Mouse (Mus musculus): ENCODE measurements at regions not wholly inside any gene's neighbourhood (a gene's known extent, or its start where the extent isn't known, plus 50 kb on each side); places are given as distances from the start of the nearest gene placed in this dataset.

- no peak overlapping the region for H3K4me2 ChIP-seq (replicated peaks)
- peaks cover 6% of the 10 kb centered on the region; the same call in 1 of the 2 replicates for H3K4me1 ChIP-seq
- no peak overlapping the region for H3K9ac ChIP-seq
- H3K27ac ChIP-seq, result no peak overlapping the region
- no peaks in the 10 kb centered on the region for H3K27me3 ChIP-seq
- WGBS, result 45% methylated on average over 8 of the region's 8 CpGs
- no peak for ATAC-seq (ENCODE audit: insufficient number of reproducible peaks, insufficient read depth, low FRiP score, low TSS enrichment)
- no peak overlapping the region for H3K4me3 ChIP-seq
- no peaks in the 10 kb centered on the region for H3K9me3 ChIP-seq
- no peaks in the 10 kb centered on the region for H3K36me3 ChIP-seq
These were observed 227.5 kb downstream of the Rybp start for GRCm38 (mm10) chr6:100059803-100060202.

GRCm38 (mm10) chr6:100055980-100056379 is 231.3 kb downstream of the Rybp start:
- ATAC-seq (ENCODE audit: insufficient number of reproducible peaks, insufficient read depth, low FRiP score, low TSS enrichment), result no peak
- H3K4me3 ChIP-seq, result no peak overlapping the region
- no peak overlapping the region for H3K4me2 ChIP-seq (replicated peaks)
- WGBS, result 35% methylated on average over 5 of the region's 5 CpGs
- H3K36me3 ChIP-seq, result no peaks in the 10 kb centered on the region
- peaks cover 19% of the 10 kb centered on the region for H3K4me1 ChIP-seq
- no peaks in the 10 kb centered on the region for H3K9me3 ChIP-seq
- no peak overlapping the region for H3K27ac ChIP-seq
- no peak overlapping the region for H3K9ac ChIP-seq
- peaks cover 3% of the 10 kb centered on the region; the same call in 1 of the 2 replicates for H3K27me3 ChIP-seq

- peaks cover 16% of the 10 kb centered on the region for H3K4me1 ChIP-seq
- ATAC-seq (ENCODE audit: insufficient number of reproducible peaks, insufficient read depth, low FRiP score, low TSS enrichment), result no peak
- H3K4me3 ChIP-seq, result no peak overlapping the region
- H3K4me2 ChIP-seq (replicated peaks), result no peak overlapping the region
- no peaks in the 10 kb centered on the region for H3K9me3 ChIP-seq
- WGBS, result 40% methylated on average over 8 of the region's 8 CpGs
- peaks cover 3% of the 10 kb centered on the region; the same call in 1 of the 2 replicates for H3K27me3 ChIP-seq
- no peak overlapping the region for H3K9ac ChIP-seq
- no peaks in the 10 kb centered on the region for H3K36me3 ChIP-seq
- no peak overlapping the region for H3K27ac ChIP-seq
These were observed 234.1 kb downstream of the Rybp start for GRCm38 (mm10) chr6:100052955-100053795.

- H3K9me3 ChIP-seq, result no peaks in the 10 kb centered on the region
- ATAC-seq (ENCODE audit: insufficient number of reproducible peaks, insufficient read depth, low FRiP score, low TSS enrichment), result no peak
- H3K27me3 ChIP-seq, result peaks cover 3% of the 10 kb centered on the region; the same call in 1 of the 2 replicates
- peaks cover 16% of the 10 kb centered on the region for H3K4me1 ChIP-seq
- H3K27ac ChIP-seq, result no peak overlapping the region
- no peak overlapping the region for H3K4me2 ChIP-seq (replicated peaks)
- no peak overlapping the region for H3K4me3 ChIP-seq
- no peak overlapping the region for H3K9ac ChIP-seq
- no peaks in the 10 kb centered on the region for H3K36me3 ChIP-seq
- 88% methylated on average over 4 of the region's 4 CpGs for WGBS
These were observed 234.9 kb downstream of the Rybp start for GRCm38 (mm10) chr6:100052406-100052805.

DNA sequence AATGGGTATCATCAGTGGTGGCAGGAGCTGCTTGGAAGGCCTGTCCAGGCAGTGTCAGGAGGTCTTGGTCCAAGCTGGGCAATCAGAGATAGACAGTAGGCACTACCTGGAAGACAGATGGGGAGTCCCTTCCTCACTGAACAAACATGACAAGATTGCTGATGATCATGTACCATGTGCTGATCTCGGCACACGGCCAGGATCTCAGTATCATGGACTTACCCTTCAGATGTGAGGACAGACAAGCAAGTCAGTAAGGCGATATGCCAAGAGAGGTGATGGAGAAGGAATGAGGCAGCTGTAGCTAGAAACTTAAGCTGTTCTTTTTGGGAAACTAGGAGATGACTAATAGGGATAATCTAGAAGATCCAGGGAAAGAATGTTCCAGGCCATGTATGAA is 238.2 kb downstream of the Rybp start:
- H3K36me3 ChIP-seq, result no peaks in the 10 kb centered on the region
- no peak for ATAC-seq (ENCODE audit: insufficient number of reproducible peaks, insufficient read depth, low FRiP score, low TSS enrichment)
- WGBS, result 90% methylated on average over 3 of the region's 3 CpGs
- H3K4me3 ChIP-seq, result no peak overlapping the region
- H3K9ac ChIP-seq, result no peak overlapping the region
- H3K27me3 ChIP-seq, result peaks cover under 1% of the 10 kb centered on the region; the same call in 1 of the 2 replicates
- H3K9me3 ChIP-seq, result no peaks in the 10 kb centered on the region
- no peak overlapping the region for H3K4me2 ChIP-seq (replicated peaks)
- peaks cover 24% of the 10 kb centered on the region for H3K4me1 ChIP-seq
- no peak overlapping the region for H3K27ac ChIP-seq

DNA sequence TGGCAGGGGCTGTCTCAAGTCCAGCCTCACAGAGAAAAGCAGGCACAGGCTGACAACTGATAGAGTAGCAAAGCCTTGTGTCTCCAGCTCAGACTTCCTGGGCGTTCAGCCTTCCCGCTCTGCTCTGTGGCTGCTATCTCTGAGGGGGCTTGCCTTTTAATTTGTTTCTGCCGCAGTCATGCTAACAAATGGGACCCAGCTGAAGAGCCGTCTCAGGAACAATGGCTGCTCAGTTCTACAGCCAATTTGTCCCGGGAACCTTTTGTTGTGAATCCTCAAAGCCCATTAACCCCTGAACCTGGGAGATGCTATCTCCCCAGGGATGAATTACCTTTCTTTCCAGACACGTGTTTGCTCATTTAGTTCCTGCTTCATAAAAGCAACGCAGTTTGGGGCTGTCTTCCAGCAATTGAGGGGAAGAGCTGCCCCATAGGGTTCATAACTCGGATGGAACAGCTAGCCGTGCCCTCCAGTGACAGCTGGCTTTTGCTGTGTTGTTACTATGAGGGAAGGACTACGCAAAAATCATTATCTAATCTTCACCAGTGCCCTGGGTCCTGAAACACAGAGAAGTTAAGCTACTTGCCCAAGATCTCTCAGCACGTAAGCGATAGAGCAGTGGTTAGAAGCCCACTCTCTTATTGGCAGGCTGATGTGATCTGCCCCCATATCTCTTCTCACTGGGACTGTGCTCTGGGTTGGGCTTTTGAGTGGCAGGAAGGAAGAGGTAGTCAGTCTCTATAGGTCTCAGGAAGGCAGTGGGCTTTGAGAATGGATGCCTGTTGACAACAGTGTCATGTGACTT is 240.9 kb downstream of the Rybp start:
- H3K27me3 ChIP-seq, result 0 out of 2 replicates have a peak, but pooled peaks cover 10% of the 10 kb centered on the region
- WGBS, result 19% methylated on average over 12 of the region's 12 CpGs
- no peak overlapping the region for H3K4me3 ChIP-seq
- H3K36me3 ChIP-seq, result no peaks in the 10 kb centered on the region
- H3K4me2 ChIP-seq (replicated peaks), result no peak overlapping the region; the same call in 1 of the 2 replicates
- no peak for ATAC-seq (ENCODE audit: insufficient number of reproducible peaks, insufficient read depth, low FRiP score, low TSS enrichment)
- no peaks in the 10 kb centered on the region for H3K9me3 ChIP-seq
- H3K4me1 ChIP-seq, result peaks cover 12% of the 10 kb centered on the region
- H3K9ac ChIP-seq, result no peak overlapping the region
- no peak overlapping the region for H3K27ac ChIP-seq

DNA sequence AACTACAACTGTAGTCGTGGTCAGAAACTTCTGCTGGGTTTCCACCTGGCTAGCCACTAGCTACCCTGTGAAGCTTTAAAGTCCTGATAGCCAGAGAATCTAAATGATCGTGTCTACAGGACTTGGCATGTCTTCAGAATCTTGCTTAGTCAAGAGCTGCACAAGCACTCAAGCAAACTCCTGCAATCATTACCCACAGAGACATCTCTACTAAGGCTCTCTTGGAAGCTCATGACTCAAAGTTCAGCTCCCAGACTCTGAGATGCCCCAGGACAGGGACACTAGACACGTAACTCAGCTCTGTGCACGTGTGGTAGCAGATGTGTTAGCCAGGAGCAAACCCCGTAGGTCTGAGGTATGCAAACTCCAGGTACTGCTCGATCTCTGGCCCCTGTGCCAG is 242.2 kb downstream of the Rybp start:
- 79% methylated on average over 6 of the region's 6 CpGs for WGBS
- no peaks in the 10 kb centered on the region for H3K9me3 ChIP-seq
- peaks cover 17% of the 10 kb centered on the region for H3K4me1 ChIP-seq
- H3K4me2 ChIP-seq (replicated peaks), result no peak overlapping the region
- 0 out of 2 replicates have a peak, but pooled peaks cover 10% of the 10 kb centered on the region for H3K27me3 ChIP-seq
- no peak overlapping the region for H3K27ac ChIP-seq
- H3K36me3 ChIP-seq, result no peaks in the 10 kb centered on the region
- no peak overlapping the region for H3K4me3 ChIP-seq
- ATAC-seq (ENCODE audit: insufficient number of reproducible peaks, insufficient read depth, low FRiP score, low TSS enrichment), result no peak
- H3K9ac ChIP-seq, result no peak overlapping the region

- 57% methylated on average over 5 of the region's 5 CpGs for WGBS
- H3K27me3 ChIP-seq, result 0 out of 2 replicates have a peak, but pooled peaks cover 10% of the 10 kb centered on the region
These were observed 246.1 kb downstream of the Rybp start for GRCm38 (mm10) chr6:100041161-100041560.

DNA sequence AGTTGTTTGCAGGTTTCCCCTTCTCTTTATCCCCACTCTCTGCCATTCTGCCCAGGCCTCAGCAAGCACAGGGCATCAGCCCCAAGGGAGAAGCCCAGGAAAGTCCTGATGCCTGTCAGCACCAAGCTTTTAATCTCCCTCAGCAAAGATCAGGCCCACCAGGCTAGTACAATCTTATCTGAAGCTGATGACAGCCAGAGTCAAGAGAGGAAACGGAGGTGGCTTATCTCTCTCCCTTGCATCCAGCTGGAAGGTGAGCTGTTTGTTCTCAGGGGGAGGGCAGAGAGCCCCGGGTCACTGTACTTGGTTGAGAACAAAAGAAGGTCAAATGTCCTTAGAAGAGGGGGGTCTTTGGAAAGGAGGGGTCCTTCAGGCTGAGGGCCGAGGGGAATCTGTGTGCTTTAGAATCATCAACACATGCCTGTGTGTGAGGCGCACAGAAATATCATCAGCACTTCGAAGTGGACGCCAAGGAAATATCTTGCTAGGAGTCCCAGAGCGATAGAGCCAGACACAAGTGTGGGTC is 246.8 kb downstream of the Rybp start:
- WGBS, result 49% methylated on average over 7 of the region's 7 CpGs
- peaks cover 8% of the 10 kb centered on the region for H3K4me1 ChIP-seq
- no peak overlapping the region for H3K4me2 ChIP-seq (replicated peaks)
- H3K27ac ChIP-seq, result no peak overlapping the region
- H3K4me3 ChIP-seq, result no peak overlapping the region
- H3K36me3 ChIP-seq, result no peaks in the 10 kb centered on the region
- H3K27me3 ChIP-seq, result 0 out of 2 replicates have a peak, but pooled peaks cover 10% of the 10 kb centered on the region
- no peak overlapping the region for H3K9ac ChIP-seq
- no peaks in the 10 kb centered on the region for H3K9me3 ChIP-seq
- no peak for ATAC-seq (ENCODE audit: insufficient number of reproducible peaks, insufficient read depth, low FRiP score, low TSS enrichment)

More at GRCm38 (mm10) chr6:100041161-100041560, 246.1 kb downstream of the Rybp start:
- H3K9me3 ChIP-seq, result no peaks in the 10 kb centered on the region
- H3K27ac ChIP-seq, result no peak overlapping the region
- no peak for ATAC-seq (ENCODE audit: insufficient number of reproducible peaks, insufficient read depth, low FRiP score, low TSS enrichment)
- H3K4me1 ChIP-seq, result peaks cover 14% of the 10 kb centered on the region
- no peak overlapping the region for H3K4me3 ChIP-seq
- H3K4me2 ChIP-seq (replicated peaks), result no peak overlapping the region
- H3K36me3 ChIP-seq, result no peaks in the 10 kb centered on the region
- H3K9ac ChIP-seq, result no peak overlapping the region

DNA sequence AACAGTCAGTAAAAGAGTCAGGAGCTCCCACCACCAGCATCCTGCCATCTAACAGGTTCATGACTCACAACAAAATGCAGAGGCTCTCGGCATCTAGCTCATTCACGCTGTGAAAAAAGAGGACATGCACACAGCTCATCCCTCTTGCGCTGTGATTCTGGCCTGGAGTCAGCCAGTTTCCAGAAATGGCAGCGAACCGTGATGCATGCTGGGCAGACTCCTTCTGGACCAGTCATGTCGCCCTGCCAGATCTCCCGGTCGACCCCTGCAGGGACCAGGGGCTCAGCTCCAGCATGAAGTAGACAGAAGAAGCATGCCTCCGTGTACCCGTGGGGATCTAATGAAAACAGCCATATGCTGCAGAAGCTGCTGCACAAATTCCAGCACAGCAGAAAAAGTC is 254.6 kb downstream of the Rybp start:
- Histone ChIP-seq H3K9me3 (no peaks in the 10 kb centered on the region), H3K36me3 (no peaks in the 10 kb centered on the region), H3K27ac (no peak overlapping the region), H3K27me3 (peaks cover 4% of the 10 kb centered on the region; the same call in 1 of the 2 replicates), H3K4me3 (no peak overlapping the region), H3K9ac (no peak overlapping the region), H3K4me1 (0 out of 2 replicates have a peak, but pooled peaks cover 4% of the 10 kb centered on the region), H3K4me2 (replicated peaks) (no peak overlapping the region)
- 83% methylated on average over 10 of the region's 10 CpGs for WGBS
- ATAC-seq (ENCODE audit: insufficient number of reproducible peaks, insufficient read depth, low FRiP score, low TSS enrichment), result no peak

GRCm38 (mm10) chr6:100030522-100030921 is 256.8 kb downstream of the Rybp start:
- 21% methylated on average over 2 of the region's 2 CpGs for WGBS
- no peak for ATAC-seq (ENCODE audit: insufficient number of reproducible peaks, insufficient read depth, low FRiP score, low TSS enrichment)
- no peak overlapping the region for H3K4me3 ChIP-seq
- no peak overlapping the region for H3K4me2 ChIP-seq (replicated peaks)
- peaks cover 4% of the 10 kb centered on the region; the same call in 1 of the 2 replicates for H3K27me3 ChIP-seq
- H3K9ac ChIP-seq, result no peak overlapping the region
- H3K9me3 ChIP-seq, result no peaks in the 10 kb centered on the region
- no peak overlapping the region for H3K27ac ChIP-seq
- peaks cover 8% of the 10 kb centered on the region; the same call in 1 of the 2 replicates for H3K4me1 ChIP-seq
- no peaks in the 10 kb centered on the region for H3K36me3 ChIP-seq
